Mouse (Mus musculus): ENCODE measurements at regions not wholly inside any gene's neighbourhood (a gene's known extent, or its start where the extent isn't known, plus 50 kb on each side); places are given as distances from the start of the nearest gene placed in this dataset.
A peak's percentile ranks its signal among the peaks of the same experiment; 100 is the strongest.

GRCm38 (mm10) chr1:169439621-169440020 is 91.6 kb downstream of the Nuf2 start:
- no peak for DNase-seq (ENCODE audit: extremely low spot score in 1 of 2, low spot score in 1 of 2)

- no peak for DNase-seq (ENCODE audit: extremely low spot score in 1 of 2, low spot score in 1 of 2)
Observed at GRCm38 (mm10) chr1:169438006-169438405, 93.3 kb downstream of the Nuf2 start.

- peak; percentile 80 to 86 for DNase-seq (ENCODE audit: extremely low spot score in 1 of 2, low spot score in 1 of 2)
Observed at GRCm38 (mm10) chr1:169422408-169422807, 108.9 kb downstream of the Nuf2 start.

- peak in 1 of 2 experiments; percentile 12 for DNase-seq (ENCODE audit: extremely low spot score in 1 of 2, low spot score in 1 of 2)
Observed at GRCm38 (mm10) chr1:169421671-169422070, 109.6 kb downstream of the Nuf2 start.

- DNase-seq (ENCODE audit: extremely low spot score in 1 of 2, low spot score in 1 of 2) = no peak
Observed at GRCm38 (mm10) chr1:169418665-169419045, 112.6 kb downstream of the Nuf2 start.

- DNase-seq (ENCODE audit: extremely low spot score in 1 of 2, low spot score in 1 of 2) = no peak
Observed at GRCm38 (mm10) chr1:169417979-169418664, 113.1 kb downstream of the Nuf2 start.

- DNase-seq (ENCODE audit: extremely low spot score in 1 of 2, low spot score in 1 of 2) = no peak
Observed at GRCm38 (mm10) chr1:169416701-169417100, 114.6 kb downstream of the Nuf2 start.

- peak in 1 of 2 experiments; percentile 19 for DNase-seq (ENCODE audit: extremely low spot score in 1 of 2, low spot score in 1 of 2)
Observed at GRCm38 (mm10) chr1:169408120-169408519, 123.1 kb downstream of the Nuf2 start.

- no peak for DNase-seq (ENCODE audit: extremely low spot score in 1 of 2, low spot score in 1 of 2)
Observed at GRCm38 (mm10) chr1:169400841-169401240, 130.4 kb downstream of the Nuf2 start.

- DNase-seq (ENCODE audit: extremely low spot score in 1 of 2, low spot score in 1 of 2) = no peak
Observed at GRCm38 (mm10) chr1:169397371-169397770, 133.9 kb downstream of the Nuf2 start.

GRCm38 (mm10) chr1:169387056-169387455 is 144.2 kb downstream of the Nuf2 start:
- no peak for DNase-seq (ENCODE audit: extremely low spot score in 1 of 2, low spot score in 1 of 2)

GRCm38 (mm10) chr1:169385740-169386424 is 145.4 kb downstream of the Nuf2 start:
- no peak for DNase-seq (ENCODE audit: extremely low spot score in 1 of 2, low spot score in 1 of 2)

- peak in 1 of 2 experiments; percentile 16 for DNase-seq (ENCODE audit: extremely low spot score in 1 of 2, low spot score in 1 of 2)
Observed at GRCm38 (mm10) chr1:169374686-169375085, 156.6 kb downstream of the Nuf2 start.

GRCm38 (mm10) chr1:169368758-169369157 is 162.5 kb downstream of the Nuf2 start:
- DNase-seq (ENCODE audit: extremely low spot score in 1 of 2, low spot score in 1 of 2) = no peak

- no peak for DNase-seq (ENCODE audit: extremely low spot score in 1 of 2, low spot score in 1 of 2)
Observed at GRCm38 (mm10) chr1:169367772-169368501, 163.3 kb downstream of the Nuf2 start.

- DNase-seq (ENCODE audit: extremely low spot score in 1 of 2, low spot score in 1 of 2) = no peak
Observed at GRCm38 (mm10) chr1:169367316-169367715, 163.9 kb downstream of the Nuf2 start.

- DNase-seq (ENCODE audit: extremely low spot score in 1 of 2, low spot score in 1 of 2) = no peak
Observed at GRCm38 (mm10) chr1:169362564-169362963, 168.7 kb downstream of the Nuf2 start.

- DNase-seq (ENCODE audit: extremely low spot score in 1 of 2, low spot score in 1 of 2) = no peak
Observed at GRCm38 (mm10) chr1:169357652-169358241, 173.5 kb downstream of the Nuf2 start.

- DNase-seq (ENCODE audit: extremely low spot score in 1 of 2, low spot score in 1 of 2) = peak in 1 of 2 experiments; percentile 54
Observed at GRCm38 (mm10) chr1:169354021-169354420, 177.2 kb downstream of the Nuf2 start.

GRCm38 (mm10) chr1:169347692-169348091 is 183.6 kb downstream of the Nuf2 start:
- peak; percentile 11 to 71 for DNase-seq (ENCODE audit: extremely low spot score in 1 of 2, low spot score in 1 of 2)

- peak; percentile 8 to 45 for DNase-seq (ENCODE audit: extremely low spot score in 1 of 2, low spot score in 1 of 2)
Observed at GRCm38 (mm10) chr1:169346876-169347275, 184.4 kb downstream of the Nuf2 start.

All from frontal cortex, adult 2 months (tissue).